Mouse (Mus musculus): ENCODE data around the gene Stac2.
A peak's percentile ranks its signal among the peaks of the same experiment; 100 is the strongest.

Stac2 gene

DNA sequence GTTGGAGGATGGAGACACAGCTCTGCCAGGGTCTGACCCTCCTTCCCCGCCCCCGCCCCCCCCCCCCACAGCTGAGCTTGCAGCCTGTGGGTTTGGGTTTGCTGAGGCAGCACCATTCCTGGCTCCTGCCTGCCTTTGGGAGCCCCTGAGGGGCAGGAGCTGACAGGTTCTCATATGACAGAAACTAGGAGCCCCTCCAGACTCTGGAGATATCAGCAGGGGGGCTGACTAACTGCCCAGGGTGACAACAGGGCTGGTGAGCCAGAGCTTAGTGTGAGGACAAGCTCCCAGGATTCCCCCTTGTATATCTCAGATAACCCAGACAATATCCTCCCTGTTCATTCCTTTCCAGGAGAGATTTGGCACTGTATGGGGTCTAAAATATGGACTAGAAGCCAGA lies 2.3 kb downstream of the Stac2 start:
- DNase-seq (ENCODE audit: low read depth): no peak

DNA sequence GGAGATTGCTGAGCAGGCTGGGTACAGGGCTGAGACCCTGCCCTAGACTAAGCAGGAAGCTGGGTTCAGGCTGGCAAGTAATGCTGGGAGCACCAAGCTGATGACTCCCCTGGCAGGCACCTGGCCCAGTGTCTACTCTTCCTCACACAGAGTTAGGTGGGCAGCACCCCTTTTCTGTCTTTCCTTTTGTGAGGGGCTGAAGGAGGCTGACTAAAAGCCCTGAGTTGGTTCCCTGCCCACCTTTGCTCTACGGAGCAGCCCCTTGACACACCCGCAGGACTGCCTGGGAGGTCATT lies 2.8 kb downstream of the Stac2 start:
- DNase-seq (ENCODE audit: low read depth): no peak

DNA sequence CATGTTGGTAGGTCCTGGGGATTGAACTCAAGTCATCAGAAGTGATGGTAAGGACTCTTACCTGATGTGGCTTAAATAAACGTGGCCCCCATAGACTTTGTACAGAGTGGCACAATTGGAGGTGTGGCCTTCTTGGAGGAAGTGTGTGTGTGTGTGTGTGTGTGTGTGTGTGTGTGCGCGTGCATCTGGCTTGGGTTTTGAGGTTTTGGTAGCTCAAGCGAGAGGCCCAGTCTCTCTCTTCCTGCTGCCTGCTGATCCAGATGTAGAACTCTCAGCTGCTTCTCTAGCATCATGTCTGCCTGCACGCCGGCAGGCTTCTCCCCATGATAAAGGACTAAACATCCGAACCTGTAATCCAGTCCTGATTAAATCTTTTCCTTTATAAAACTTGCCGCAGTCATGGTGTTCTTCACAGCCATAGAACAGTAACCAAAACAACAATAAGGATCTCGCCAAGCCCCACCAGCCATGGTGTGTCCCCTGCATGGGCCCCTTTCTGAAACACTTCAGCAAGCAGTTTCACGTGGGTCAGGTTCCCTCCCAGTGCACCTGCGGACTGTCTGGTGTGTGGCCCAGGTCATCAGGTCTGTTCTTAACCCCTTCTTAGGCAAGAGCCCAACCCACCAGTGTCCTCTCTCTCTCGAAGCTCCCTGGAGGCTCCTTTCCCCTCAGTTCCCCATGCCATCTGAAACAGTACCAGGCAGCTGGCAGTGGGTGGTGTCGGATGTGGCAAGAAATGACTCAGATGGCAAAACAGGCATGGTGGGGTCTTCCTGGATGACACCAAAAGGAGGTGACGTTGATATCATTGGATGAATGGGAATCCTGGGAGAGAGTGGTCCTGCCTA lies 3.4 kb downstream of the Stac2 start:
- no peak for DNase-seq (ENCODE audit: low read depth)

DNA sequence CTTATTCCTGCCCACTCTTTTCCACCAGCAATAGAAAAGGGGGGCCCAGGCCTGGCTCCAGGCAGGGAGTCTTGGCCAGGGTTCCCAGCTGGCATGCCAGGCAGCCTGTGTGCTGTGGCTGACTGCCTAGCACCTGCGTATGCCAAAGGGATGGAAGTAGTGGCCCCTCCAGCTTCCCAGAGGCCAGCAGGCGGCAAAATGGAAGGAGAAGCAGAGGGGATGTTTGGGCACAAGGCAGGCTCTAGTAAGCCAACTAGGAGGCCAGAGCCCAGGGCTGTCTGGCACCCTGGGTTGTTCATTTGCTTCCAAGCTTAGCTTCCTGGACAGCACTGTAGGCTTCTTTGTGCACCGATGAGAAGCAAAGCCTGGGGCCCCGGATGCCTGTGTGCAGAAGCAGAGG lies 5.5 kb downstream of the Stac2 start:
- no peak for DNase-seq (ENCODE audit: low read depth)

DNA sequence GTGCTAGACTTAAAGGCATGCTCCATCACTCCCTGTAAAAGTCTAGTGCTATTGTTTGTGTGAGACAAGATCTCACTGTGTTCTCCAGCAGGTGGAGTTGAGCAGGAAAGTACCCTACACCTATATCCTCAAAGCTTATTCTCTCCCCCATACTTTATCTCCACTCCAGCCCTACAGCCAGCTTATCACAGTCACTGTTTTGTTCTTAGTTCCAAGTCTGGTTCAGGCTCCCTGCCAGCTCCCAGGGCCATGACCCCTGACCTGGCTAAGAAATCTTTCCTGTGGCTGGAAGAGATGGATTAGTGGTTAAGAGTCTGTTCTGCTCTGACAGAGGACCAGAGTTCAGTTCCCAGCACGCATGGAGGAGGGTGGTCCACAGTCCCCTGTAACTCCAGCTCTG lies 6.8 kb downstream of the Stac2 start:
- DNase-seq (ENCODE audit: low read depth): no peak

DNA sequence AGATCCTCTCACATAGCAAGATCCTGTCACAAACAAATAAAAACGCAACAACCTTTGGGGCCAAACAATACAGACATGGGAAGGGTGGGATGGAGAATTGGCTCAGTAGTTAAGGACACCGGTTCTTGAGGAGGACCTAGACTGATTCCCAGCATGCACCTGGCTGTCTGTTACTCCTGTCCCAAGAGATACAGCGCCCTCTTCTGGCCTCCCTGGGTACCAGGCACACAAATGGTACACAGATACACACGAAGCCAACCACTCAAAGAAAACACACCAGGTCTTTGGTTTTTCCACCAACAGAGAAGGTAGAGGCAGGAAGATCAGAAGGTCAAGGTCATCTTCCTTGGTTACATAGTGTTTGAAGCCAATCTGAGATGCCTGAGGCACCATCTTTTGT lies 7.7 kb downstream of the Stac2 start:
- no peak for DNase-seq (ENCODE audit: low read depth)

DNA sequence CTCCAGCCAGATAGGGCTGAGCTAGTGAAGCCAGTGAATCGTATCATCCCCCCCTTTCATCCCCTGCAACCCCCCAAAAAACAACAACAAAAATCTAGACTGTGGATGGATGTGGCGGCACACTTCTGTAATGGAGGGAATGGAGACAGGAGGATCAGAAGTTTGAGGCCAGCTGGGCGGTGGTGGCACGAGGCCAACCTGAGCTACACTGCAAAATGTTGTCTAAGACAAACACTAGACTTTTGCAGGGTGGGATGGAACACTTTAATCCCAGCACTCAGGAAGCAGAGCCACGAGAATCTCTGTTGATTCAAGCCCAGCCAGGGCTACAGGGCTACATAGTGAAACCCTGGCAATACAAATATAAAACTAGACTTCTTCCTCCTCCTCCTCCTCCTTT lies 9.2 kb downstream of the Stac2 start:
- no peak for DNase-seq (ENCODE audit: low read depth)

DNA sequence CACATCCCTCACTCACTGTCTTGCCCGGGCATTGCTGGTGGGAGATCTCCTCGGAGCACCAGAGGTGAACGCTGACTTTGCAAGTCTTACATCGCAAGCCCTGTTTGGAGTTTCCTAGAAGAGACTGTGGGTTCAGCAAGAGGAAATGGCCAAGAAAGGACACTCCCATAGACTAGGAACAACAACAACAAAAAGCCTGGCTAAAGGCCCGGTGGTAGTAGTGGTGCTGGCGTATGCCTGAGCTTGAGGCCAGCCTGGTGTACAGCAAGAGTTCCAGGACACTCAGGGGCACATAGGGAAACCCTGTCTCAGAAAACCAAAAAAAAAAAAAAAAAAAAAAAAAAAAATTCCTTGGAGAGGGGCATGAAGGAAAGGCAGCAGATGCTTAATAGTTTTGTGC lies 10.5 kb downstream of the Stac2 start:
- no peak for DNase-seq (ENCODE audit: low read depth)

DNA sequence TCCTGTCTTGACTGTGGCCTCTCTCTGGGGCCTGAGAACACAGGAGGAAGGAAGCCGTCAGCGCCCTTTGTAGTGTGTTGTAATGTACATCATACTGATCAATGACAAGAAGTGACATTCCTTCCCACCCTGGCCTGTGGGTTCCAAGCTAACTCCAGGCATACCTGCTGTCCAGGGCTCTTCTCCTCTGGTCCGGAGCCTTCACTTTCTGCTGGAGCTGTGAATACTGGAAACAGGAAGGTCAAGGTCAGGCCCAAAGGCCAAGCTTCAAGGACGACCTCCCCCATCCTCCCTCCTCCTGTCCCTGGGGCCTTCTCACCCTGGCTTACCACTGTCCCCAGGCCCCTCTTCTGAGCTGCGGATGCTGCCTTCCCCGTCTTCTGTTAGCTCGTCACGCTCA lies 12.3 kb downstream of the Stac2 start:
- no peak for DNase-seq (ENCODE audit: low read depth)

DNA sequence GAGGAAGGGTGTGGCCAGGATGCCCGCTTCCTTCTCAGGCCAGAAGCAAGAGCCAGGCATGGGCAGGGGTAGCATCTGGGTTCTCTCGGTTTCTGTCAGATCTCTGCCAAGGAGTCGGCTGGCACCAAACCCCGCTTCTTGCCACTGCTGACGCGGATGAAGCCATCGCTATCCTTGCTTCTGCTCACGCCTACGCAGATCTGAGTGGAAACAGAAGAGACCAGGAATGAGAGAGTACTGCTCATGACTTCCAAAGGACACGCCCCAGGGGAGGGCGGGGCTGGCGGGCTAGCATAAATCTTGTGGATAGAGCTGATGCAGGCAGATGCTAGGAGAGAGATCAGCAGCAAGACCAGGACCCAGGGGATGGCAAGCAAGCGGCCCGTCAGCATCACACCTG lies 15.4 kb downstream of the Stac2 start:
- DNase-seq (ENCODE audit: low read depth): no peak

DNA sequence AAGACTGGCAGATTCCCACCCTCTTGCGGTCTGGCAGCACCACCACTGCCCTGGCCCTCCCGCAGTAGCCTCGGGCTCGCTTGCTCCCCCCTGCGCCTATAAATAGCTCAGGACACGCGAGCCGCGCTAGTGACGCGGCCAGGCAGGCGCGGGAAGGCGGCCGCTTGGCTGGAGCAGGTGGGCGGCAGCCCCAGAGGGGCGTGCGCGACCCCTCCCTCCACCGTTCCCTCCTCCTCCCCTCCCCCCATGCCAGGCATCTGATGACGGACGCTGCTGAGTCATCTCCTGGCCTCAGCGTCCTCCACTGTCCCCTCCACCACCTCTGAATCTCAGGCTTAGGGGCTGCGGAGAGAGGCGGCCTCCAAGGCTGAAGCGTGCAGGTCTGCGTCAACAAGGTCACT lies 17.3 kb downstream of the Stac2 start:
- no peak for DNase-seq (ENCODE audit: low read depth)

DNA sequence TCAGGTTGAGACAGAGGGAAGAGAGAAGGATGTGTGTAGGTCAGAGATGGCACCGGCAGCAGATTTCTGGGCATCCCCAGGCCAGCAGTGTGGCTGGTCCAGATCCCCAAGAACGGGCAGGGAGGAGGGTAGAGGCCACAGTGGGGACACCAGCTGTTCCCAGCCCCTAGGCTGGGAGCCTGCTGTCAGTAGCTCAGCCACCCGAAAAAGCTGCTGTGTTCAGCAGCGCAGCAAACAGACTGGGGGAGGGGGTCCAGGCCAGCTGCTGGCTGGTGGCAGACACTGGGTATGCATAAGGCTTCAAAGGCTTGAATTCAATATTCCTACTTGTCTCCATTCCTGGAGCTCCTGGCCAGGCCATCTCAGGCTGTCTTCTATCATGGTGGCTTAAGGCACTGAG lies 18.4 kb downstream of the Stac2 start:
- DNase-seq (ENCODE audit: low read depth): no peak

DNA sequence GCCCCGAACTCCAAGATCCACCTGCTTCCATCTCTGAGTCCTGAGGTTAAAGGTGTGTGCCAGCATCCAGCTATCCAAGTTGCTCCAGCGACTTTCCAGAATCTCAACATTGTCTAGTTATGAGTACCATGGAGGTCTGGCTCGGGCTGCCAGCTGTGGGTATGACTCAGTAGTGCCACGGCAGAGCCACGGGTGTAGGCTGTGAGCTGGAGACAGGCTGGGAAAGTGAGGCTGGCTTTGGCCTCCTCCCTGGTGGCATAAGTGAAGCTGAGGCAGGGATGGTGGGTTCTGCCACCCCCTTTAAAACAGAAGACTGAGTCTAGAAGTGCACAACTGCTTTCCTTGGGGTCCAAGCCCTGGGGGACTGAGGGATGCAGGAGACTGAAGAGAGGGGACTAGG lies 19.2 kb downstream of the Stac2 start:
- DNase-seq (ENCODE audit: low read depth): no peak

DNA sequence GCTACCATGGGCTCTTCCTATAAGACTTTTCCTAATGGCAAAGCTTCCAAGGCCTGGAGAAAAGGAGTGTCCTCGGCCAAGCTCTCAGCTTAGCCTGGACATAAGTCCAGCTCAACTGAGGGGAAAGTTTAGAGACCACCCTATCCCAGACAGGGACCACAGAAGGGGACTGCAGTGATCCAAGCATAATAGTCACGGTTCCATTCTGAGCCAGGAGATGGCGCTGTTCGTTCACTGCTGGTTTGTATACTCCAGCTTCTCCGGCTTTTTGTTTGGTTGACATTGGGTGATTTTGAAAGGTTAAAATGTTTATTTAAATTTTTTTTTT lies 21.9 kb downstream of the Stac2 start:
- no peak for DNase-seq (ENCODE audit: low read depth)

DNA sequence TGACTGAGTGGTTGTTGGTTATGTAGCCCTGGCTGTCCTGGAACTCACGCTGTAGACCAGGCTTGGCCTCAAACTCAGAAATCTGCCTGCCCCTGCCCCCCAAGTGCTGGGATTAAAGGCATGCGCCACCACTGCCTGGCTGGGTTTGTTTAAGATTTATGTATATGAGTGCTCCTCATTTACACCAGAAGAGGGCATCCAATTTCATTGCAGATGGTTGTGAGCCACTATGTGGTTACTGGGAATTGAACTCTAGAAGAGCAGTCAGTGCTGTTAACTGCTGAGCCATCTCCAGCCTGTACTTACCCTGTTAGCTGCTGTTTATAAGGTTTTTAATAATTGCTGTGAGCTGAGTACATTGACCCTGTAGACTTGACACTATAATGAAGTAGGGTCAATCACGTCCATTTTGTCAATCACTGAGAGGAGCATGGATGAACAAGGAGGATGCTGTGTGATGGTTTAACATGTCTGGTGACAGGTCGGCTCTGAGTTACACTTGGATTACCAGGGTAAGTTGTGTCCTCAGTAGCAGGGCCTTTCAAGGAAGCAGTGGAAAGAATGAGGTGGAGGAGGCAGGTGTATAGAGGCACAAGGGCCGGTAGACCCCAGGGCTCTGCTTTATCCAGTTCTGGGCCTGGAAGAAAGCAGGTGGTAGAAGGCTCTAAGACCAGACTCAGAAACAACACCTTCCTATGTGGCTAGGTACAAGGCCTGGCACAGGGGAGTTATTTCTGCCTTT lies 22.4 kb downstream of the Stac2 start:
- no peak for DNase-seq (ENCODE audit: low read depth)

DNA sequence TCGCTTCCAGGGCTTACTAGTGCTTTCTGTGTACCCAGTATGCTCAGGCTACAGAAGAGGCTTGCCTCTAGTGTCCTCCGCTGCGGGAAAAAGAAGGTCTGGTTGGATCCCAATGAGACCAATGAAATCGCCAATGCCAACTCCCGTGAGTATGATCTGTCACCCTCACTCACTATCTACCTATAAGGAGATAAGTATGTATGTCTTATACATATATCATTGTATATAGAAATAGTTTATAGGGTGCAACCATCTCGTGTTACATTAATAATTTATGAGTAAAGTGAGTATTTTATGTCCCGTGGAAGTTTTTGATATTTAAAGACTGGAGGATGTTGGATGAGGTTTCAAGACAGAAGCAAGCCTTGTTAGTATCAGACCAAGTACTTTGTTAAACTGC lies 25.5 kb downstream of the Stac2 start:
- no peak for DNase-seq (ENCODE audit: low read depth)

DNA sequence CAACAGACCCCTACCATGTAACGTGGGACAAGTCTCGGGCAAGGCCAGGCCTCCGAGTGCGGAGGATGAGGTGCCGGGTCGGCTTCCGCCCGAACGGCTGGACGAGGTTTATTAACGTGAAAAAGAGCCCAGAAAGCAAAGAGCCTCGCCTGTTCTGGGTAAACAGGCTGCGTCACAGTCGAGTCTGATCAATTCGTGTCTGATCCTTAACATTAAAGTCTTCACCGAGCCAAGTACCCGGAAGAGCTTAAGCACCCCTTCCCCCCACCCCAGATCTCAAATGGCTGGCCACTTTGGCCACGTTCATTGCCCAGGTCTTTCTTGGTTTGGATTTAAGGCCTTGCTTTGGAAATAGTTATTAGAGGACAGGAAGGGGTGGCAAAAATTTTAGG lies 26.0 kb downstream of the Stac2 start:
- DNase-seq (ENCODE audit: low read depth): no peak

DNA sequence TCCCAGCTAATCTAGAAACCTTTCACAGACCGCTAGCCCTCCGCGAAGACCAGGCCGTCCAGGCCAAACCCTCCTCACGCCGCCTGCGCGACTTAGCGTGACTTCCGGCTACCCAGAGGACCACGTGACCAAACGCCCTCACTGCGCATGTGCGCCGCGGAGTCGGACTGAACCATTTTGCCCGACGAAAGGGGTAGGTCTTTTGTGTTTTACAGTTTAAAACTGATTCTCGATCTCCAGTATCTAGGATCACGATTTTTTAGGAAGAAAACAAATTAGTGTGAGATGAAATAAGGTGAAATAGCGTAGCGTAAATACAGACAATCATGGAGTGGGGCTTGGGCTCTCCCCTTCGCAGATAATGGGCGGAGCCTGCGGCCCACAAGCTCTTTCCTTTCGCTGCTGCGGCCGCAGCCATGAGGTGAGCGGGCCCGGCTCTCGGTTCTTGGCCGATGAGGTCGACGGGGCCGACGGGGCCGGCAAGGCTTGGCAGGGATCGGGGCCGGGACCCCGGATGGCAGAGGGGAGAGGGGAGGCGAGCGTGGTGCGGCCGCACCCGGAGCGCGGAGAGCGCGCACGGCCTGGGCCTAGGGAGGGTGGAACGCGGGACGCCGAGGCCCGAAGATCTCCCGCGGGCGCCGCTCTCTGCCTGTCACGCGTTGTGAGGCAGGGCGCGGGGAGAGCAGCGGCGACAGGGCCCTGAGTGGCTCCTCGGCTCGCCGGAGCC lies 26.5 kb downstream of the Stac2 start, which contains the start of gene Rpl19:
TSS of gene Rpl19 (plus strand) at position 141 of the 727 bp plus-strand sequence.
- DNase-seq (ENCODE audit: low read depth): peak; percentile 78

DNA sequence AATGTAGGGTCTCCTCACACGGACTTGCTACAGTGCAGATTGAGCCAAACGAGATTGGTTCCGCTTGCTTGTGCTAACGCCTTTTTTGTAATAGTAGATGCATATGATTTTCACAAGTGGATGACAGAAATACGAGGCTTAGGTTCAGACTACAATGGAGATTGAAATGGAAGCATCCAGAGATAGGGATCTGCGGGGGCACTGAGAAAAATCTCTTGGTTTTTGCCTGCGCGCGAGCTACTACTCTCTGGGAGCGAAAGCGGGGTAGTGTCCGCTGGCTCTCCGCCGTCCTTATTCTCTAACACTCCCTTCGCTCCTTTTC lies 27.1 kb downstream of the Stac2 start:
- DNase-seq (ENCODE audit: low read depth): no peak

DNA sequence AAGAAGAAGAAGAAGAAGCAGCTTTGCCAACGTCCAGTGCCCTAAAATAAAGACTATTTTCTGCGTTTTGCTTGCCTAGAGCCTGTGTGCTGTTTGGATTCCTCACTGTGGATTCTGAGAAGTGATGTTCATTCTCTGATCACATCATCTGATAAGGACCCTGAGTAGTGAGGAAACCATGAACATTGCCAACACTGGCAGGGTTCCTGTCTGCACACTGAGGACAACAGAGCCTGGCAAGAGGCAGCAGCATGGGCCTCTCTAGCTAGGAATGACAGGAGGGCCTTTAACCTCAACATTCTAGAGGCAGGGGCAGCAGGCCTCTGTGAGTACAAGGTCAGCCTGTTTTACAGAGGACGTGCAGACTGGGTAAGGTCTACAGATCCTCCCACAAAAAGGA lies 28.7 kb downstream of the Stac2 start:
- DNase-seq (ENCODE audit: low read depth): no peak

DNA sequence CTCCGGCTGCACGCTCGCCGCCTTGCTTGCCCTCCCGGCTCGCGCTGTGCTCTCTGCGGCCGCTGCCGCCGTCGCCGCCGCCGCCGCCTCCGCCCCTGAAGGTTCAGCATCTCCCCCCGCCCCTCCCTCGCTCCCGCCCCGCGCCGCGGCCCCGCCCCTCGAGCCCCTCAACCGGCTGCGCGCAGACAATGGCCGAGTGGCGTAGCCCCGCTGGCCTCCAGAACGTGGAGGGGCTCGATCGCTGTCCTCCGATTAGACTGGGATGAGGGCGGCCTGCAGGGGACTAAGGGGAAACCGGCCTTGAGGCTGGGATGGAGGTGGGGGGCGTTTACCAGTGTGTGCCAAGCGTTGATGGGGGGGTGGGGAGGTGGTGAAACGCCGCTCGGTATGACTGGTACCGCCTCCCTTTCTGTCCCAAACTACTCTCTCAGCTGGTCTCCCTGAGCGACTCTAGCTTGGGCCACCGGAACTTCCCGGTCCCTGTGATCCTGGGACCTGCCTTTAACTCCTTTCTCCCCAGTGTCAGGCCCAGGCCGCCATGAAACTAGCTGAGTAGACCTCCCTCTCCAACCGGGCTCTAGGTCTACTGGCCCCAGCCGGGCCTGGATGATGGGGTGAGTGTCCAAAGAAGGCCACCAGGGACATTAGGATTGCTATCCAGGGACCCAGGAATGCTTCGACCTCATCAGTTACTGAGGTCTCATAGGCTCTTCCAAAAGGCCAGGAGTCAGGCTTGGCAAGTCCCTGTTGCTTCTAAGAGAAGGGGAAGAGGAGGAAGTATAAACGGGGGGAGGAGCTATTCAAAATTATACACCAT lies 30.5 kb downstream of the Stac2 start, which contains the start of gene Cacnb1:
TSS of gene Cacnb1 (minus strand) at position 480 of the 817 bp plus-strand sequence.
- no peak for DNase-seq (ENCODE audit: low read depth)

DNA sequence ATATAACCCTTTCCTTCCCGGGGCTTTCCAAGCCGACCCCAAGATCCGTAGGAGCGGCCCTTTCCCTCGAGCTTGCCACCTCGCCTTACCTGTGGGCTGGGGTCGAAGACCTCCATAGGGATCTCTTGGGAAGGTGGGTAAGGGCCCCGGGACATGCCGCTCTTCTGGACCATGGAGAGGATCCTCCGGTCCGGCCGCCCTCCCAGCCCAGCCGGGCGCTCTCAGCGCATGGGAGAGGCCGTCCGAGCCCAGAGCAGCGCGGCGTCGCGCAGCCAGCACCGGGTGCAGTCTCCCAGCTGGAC lies 31.1 kb downstream of the Stac2 start:
- DNase-seq (ENCODE audit: low read depth): no peak

All from fibroblast of lung, adult 2 months (primary cell).